Mouse (Mus musculus) forelimb bud, embryonic 11.5 days (tissue): ENCODE data around the gene Cul9.
"Not testable (repeated sequence)": the region's sequence is repeated elsewhere in the genome, so short reads cannot be mapped to it uniquely, and the experiment has no call there.

Experiments
- DNase-seq: peaks from one replicate; pipeline ENCODE4 v3.0.0-alpha.2; 2012; ENCODE audit warnings: low read depth, low spot score

The Cul9 gene

GRCm38 (mm10) chr17:46545813-46546564 is at the start of gene Cul9:
Gene Cul9 (minus strand): TSS chr17:46546388.
- peak; percentile 46 for DNase-seq

GRCm38 (mm10) chr17:46595336-46595735 is 49.1 kb upstream of the Cul9 start:
- DNase-seq = no peak

GRCm38 (mm10) chr17:46594606-46595005 is 48.4 kb upstream of the Cul9 start:
- DNase-seq = peak; percentile 52

GRCm38 (mm10) chr17:46593124-46593523 is 46.9 kb upstream of the Cul9 start:
- DNase-seq = no peak

- DNase-seq = no peak
Observed at GRCm38 (mm10) chr17:46591406-46591805, 45.2 kb upstream of the Cul9 start.

GRCm38 (mm10) chr17:46590439-46590838 is 44.3 kb upstream of the Cul9 start:
- DNase-seq = no peak

- no peak for DNase-seq
Observed at GRCm38 (mm10) chr17:46589635-46590314, 43.6 kb upstream of the Cul9 start.

- no peak for DNase-seq
Observed at GRCm38 (mm10) chr17:46588913-46589312, 42.7 kb upstream of the Cul9 start.

- DNase-seq = no peak
Observed at GRCm38 (mm10) chr17:46588173-46588572, 42.0 kb upstream of the Cul9 start.

- DNase-seq = no peak
Observed at GRCm38 (mm10) chr17:46586327-46586726, 40.1 kb upstream of the Cul9 start.

GRCm38 (mm10) chr17:46578650-46579049 is 32.5 kb upstream of the Cul9 start:
- DNase-seq = no peak

- no peak for DNase-seq
Observed at GRCm38 (mm10) chr17:46576070-46576469, 29.9 kb upstream of the Cul9 start.

GRCm38 (mm10) chr17:46574535-46574934 is 28.3 kb upstream of the Cul9 start:
- DNase-seq = no peak

- DNase-seq = no peak
Observed at GRCm38 (mm10) chr17:46571005-46571404, 24.8 kb upstream of the Cul9 start.

GRCm38 (mm10) chr17:46559146-46559545 is 13.0 kb upstream of the Cul9 start:
- DNase-seq = no peak

- no peak for DNase-seq
Observed at GRCm38 (mm10) chr17:46558151-46558550, 12.0 kb upstream of the Cul9 start.

- DNase-seq = not testable (repeated sequence)
Observed at GRCm38 (mm10) chr17:46557321-46557720, 11.1 kb upstream of the Cul9 start.

- DNase-seq = no peak
Observed at GRCm38 (mm10) chr17:46556584-46556945, 10.4 kb upstream of the Cul9 start.

GRCm38 (mm10) chr17:46555673-46556583 is 9.7 kb upstream of the Cul9 start, which contains the start of gene Srf:
Gene Srf (minus strand): TSS chr17:46556175.
- DNase-seq = peak; percentile 97

GRCm38 (mm10) chr17:46554977-46555672 is 8.9 kb upstream of the Cul9 start:
- no peak for DNase-seq

GRCm38 (mm10) chr17:46554646-46554976 is 8.4 kb upstream of the Cul9 start:
- no peak for DNase-seq

- DNase-seq = no peak
Observed at GRCm38 (mm10) chr17:46553926-46554325, 7.7 kb upstream of the Cul9 start.
